Mouse (Mus musculus): ENCODE measurements around the gene Frmd4b. TPM values are rescaled to one million over a fixed set of nuclear protein-coding genes. Genes with fewer than 3 reads are reported as not detected.

The Frmd4b gene
- polyA plus RNA-seq, 2 experiments: 5.7 to 6.4 TPM

GRCm38 (mm10) chr6:97506141-97506650 lies 111.1 kb downstream of the Frmd4b start:
- H3K4me3 ChIP-seq (ENCODE audit: insufficient read depth in 1 of 2, low read depth in 2 of 2, low read length in 2 of 2): no peak overlapping the region
- 21% methylated on average over 15 of the region's 15 CpGs for WGBS (ENCODE audit: insufficient replicate concordance)
- no peaks in the 10 kb centered on the region for H3K9me3 ChIP-seq (ENCODE audit: control insufficient read depth, low read length)
- H3K27me3 ChIP-seq (ENCODE audit: control insufficient read depth, insufficient read depth, low read length): no peaks in the 10 kb centered on the region
- ATAC-seq (ENCODE audit: insufficient read depth): no peak
- peaks cover 0 to 7% of the 10 kb centered on the region in 2 experiments; a peak in 2 of 4 replicates for H3K4me1 ChIP-seq (replicated peaks; ENCODE audit: control insufficient read depth in 2 of 2, insufficient read depth in 2 of 2, low read length in 1 of 2)
- DNase-seq (ENCODE audit: low read depth in 3 of 3, low spot score in 3 of 3): no peak
- no peak overlapping the region for H3K27ac ChIP-seq
- H3K4me2 ChIP-seq (ENCODE audit: low read depth): no peak overlapping the region
- no peak overlapping the region for H3K9ac ChIP-seq (replicated peaks)
- H3K36me3 ChIP-seq (replicated peaks; ENCODE audit: control insufficient read depth, insufficient read depth, low read depth): no peaks in the 10 kb centered on the region
- TF ChIP-seq CTCF (IDR thresholded peaks at IDR 0.05; ENCODE audit: low read depth): no peak
- TF ChIP-seq EP300 (IDR thresholded peaks at IDR 0.05; ENCODE audit: low read depth): no peak

DNA sequence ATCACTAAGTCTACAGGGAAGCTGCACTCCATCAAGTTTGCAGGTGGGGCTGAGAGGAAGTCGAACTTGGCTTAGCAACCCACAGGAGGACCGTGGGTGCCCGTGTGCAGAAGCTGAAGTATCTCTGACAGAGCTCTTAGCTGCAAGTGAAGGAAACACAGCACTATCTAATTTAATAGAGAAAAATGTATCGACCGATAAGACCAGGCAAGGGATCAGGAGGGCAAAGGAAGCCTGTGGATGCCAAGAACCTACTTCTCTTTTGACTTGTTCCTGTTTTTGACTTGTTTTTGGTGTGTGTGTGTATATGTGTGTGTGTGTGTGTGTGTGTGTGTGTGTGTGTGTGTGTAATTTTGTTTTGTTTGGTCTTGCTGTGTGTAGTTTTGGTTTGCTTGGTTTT lies 112.7 kb downstream of the Frmd4b start:
- Histone ChIP-seq H3K9me3 (ENCODE audit: control insufficient read depth, low read length) (no peaks in the 10 kb centered on the region), H3K4me2 (ENCODE audit: low read depth) (no peak overlapping the region), H3K36me3 (replicated peaks; ENCODE audit: control insufficient read depth, insufficient read depth, low read depth) (no peaks in the 10 kb centered on the region), H3K9ac (replicated peaks) (no peak overlapping the region), H3K27me3 (ENCODE audit: control insufficient read depth, insufficient read depth, low read length) (no peaks in the 10 kb centered on the region), H3K4me1 (replicated peaks; ENCODE audit: control insufficient read depth in 2 of 2, insufficient read depth in 2 of 2, low read length in 1 of 2) (peaks cover 0 to 7% of the 10 kb centered on the region in 2 experiments; a peak in 2 of 4 replicates), H3K4me3 (ENCODE audit: insufficient read depth in 1 of 2, low read depth in 2 of 2, low read length in 2 of 2) (no peak overlapping the region), H3K27ac (no peak overlapping the region)
- 15% methylated on average over 5 of the region's 5 CpGs for WGBS (ENCODE audit: insufficient replicate concordance)
- DNase-seq (ENCODE audit: low read depth in 3 of 3, low spot score in 3 of 3) (no peak), ATAC-seq (ENCODE audit: insufficient read depth) (no peak)
- TF ChIP-seq CTCF (IDR thresholded peaks at IDR 0.05; ENCODE audit: low read depth): no peak
- TF ChIP-seq EP300 (IDR thresholded peaks at IDR 0.05; ENCODE audit: low read depth): no peak

DNA sequence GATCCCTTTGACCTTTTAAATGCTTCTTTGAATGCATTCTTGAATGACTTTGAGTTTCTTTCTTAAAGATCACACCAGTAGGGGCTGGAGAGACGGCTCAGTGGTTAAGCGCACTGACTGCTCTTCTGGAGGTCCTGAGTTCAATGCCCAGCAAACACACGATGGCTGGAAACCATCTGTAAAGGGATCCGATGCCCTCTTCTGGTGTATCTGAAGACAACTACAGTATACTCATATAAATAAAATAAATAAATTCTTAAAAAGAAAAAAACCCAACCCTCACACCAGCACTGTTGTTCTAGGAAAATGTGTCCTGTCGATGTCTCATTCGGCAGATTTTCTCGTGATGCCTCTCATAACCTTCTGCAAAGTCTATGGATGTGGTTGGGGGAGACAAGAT lies 116.3 kb downstream of the Frmd4b start:
- no peak overlapping the region for H3K4me2 ChIP-seq (ENCODE audit: low read depth)
- ATAC-seq (ENCODE audit: insufficient read depth) (no peak), DNase-seq (ENCODE audit: low read depth in 3 of 3, low spot score in 3 of 3) (no peak)
- no peak overlapping the region for H3K27ac ChIP-seq
- H3K4me3 ChIP-seq (ENCODE audit: insufficient read depth in 1 of 2, low read depth in 2 of 2, low read length in 2 of 2): no peak overlapping the region
- no peak overlapping the region for H3K9ac ChIP-seq (replicated peaks)
- no peaks in the 10 kb centered on the region for H3K9me3 ChIP-seq (ENCODE audit: control insufficient read depth, low read length)
- no peaks in the 10 kb centered on the region for H3K36me3 ChIP-seq (replicated peaks; ENCODE audit: control insufficient read depth, insufficient read depth, low read depth)
- TF ChIP-seq EP300 (IDR thresholded peaks at IDR 0.05; ENCODE audit: low read depth): no peak
- no peak for TF ChIP-seq CTCF (IDR thresholded peaks at IDR 0.05; ENCODE audit: low read depth)
- WGBS (ENCODE audit: insufficient replicate concordance): 68% methylated on average over 7 of the region's 7 CpGs
- H3K4me1 ChIP-seq (replicated peaks; ENCODE audit: control insufficient read depth in 2 of 2, insufficient read depth in 2 of 2, low read length in 1 of 2): peaks cover 0 to 5% of the 10 kb centered on the region in 2 experiments; a peak in 2 of 4 replicates
- no peaks in the 10 kb centered on the region for H3K27me3 ChIP-seq (ENCODE audit: control insufficient read depth, insufficient read depth, low read length)

DNA sequence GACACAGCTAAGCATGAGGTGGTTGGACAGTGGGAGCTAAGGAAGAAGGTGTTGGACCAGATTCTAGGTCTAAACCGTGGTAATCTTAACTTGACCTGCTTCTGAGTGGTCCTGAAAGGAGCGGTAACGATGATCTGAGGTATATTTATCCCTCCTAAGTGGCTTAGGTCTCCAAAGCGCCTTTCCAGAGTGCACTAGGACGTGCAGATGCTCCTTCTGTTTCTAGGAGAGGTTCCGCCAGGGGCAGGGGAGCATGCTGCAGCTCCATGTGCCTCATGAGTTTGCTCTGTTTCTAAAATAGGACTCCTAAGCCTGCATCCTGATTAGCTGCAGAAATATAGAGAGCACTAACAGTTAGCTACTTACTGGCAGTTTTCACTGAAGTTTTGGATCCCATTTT lies 117.1 kb downstream of the Frmd4b start:
- no peak overlapping the region for H3K9ac ChIP-seq (replicated peaks)
- H3K4me2 ChIP-seq (ENCODE audit: low read depth): no peak overlapping the region
- H3K27me3 ChIP-seq (ENCODE audit: control insufficient read depth, insufficient read depth, low read length): no peaks in the 10 kb centered on the region
- no peak overlapping the region for H3K4me3 ChIP-seq (ENCODE audit: insufficient read depth in 1 of 2, low read depth in 2 of 2, low read length in 2 of 2)
- H3K36me3 ChIP-seq (replicated peaks; ENCODE audit: control insufficient read depth, insufficient read depth, low read depth): no peaks in the 10 kb centered on the region
- ATAC-seq (ENCODE audit: insufficient read depth) (no peak), DNase-seq (ENCODE audit: low read depth in 3 of 3, low spot score in 3 of 3) (no peak)
- TF ChIP-seq EP300 (IDR thresholded peaks at IDR 0.05; ENCODE audit: low read depth) (no peak), CTCF (IDR thresholded peaks at IDR 0.05; ENCODE audit: low read depth) (no peak)
- no peaks in the 10 kb centered on the region for H3K9me3 ChIP-seq (ENCODE audit: control insufficient read depth, low read length)
- H3K4me1 ChIP-seq (replicated peaks; ENCODE audit: control insufficient read depth in 2 of 2, insufficient read depth in 2 of 2, low read length in 1 of 2): peaks cover 0 to 4% of the 10 kb centered on the region in 2 experiments; a peak in 2 of 4 replicates
- no peak overlapping the region for H3K27ac ChIP-seq
- WGBS (ENCODE audit: insufficient replicate concordance): 61% methylated on average over 6 of the region's 6 CpGs

DNA sequence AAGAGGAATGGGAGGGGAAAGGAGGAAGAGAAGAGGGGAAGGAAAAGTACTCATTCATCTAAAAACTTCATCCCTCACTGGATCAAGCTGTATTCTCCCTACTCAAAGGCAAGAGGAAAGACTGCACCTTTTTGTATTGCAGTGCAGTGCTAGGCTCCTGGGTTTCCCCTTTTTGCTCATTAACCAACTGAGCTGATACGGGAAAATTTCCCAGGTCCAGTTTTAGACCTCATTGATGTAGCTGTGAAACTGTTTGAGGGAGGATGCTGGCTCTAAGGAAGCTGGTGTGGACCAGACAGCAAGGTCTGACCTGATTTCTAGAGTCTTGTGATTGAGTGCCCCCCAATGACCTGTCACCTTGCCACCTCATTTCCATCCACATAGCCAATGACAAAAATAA lies 121.3 kb downstream of the Frmd4b start:
- 40% methylated on average over 1 of the region's 1 CpGs for WGBS (ENCODE audit: insufficient replicate concordance)
- Histone ChIP-seq H3K36me3 (replicated peaks; ENCODE audit: control insufficient read depth, insufficient read depth, low read depth) (no peaks in the 10 kb centered on the region), H3K9ac (replicated peaks) (no peak overlapping the region), H3K4me3 (ENCODE audit: insufficient read depth in 1 of 2, low read depth in 2 of 2, low read length in 2 of 2) (no peak overlapping the region), H3K9me3 (ENCODE audit: control insufficient read depth, low read length) (no peaks in the 10 kb centered on the region), H3K4me1 (replicated peaks; ENCODE audit: control insufficient read depth in 2 of 2, insufficient read depth in 2 of 2, low read length in 1 of 2) (no peaks in the 10 kb centered on the region), H3K27me3 (ENCODE audit: control insufficient read depth, insufficient read depth, low read length) (no peaks in the 10 kb centered on the region), H3K27ac (no peak overlapping the region), H3K4me2 (ENCODE audit: low read depth) (no peak overlapping the region)
- ATAC-seq (ENCODE audit: insufficient read depth): no peak
- TF ChIP-seq CTCF (IDR thresholded peaks at IDR 0.05; ENCODE audit: low read depth) (no peak), EP300 (IDR thresholded peaks at IDR 0.05; ENCODE audit: low read depth) (no peak)
- no peak for DNase-seq (ENCODE audit: low read depth in 3 of 3, low spot score in 3 of 3)

All from liver, embryonic 14.5 days (tissue).